Mouse (Mus musculus) gastrocnemius, postnatal 10 days (tissue): ENCODE results near the gene Ankrd10. TPM values are rescaled to one million over a fixed set of nuclear protein-coding genes. Genes with fewer than 3 reads are reported as not detected.
"Not testable (repeated sequence)": the region's sequence is repeated elsewhere in the genome, so short reads cannot be mapped to it uniquely, and the experiment has no call there.

Experiments
- DNase-seq: peaks from one replicate; pipeline ENCODE4 v3.0.0; 2021; ENCODE audit warnings: mixed read lengths
- total RNA-seq, 2 experiments: library from RNA; stranded (reverse); gene quantifications; 2 replicates each; pipeline ENCODE4 v1.2.3; 2021

Ankrd10 gene
- total RNA-seq, 2 experiments from 2014 or later: 43.6 to 52.5 TPM

- DNase-seq: no peak
Measured at GRCm38 (mm10) chr8:11614126-11614835, 21.3 kb downstream of the Ankrd10 start.

- DNase-seq: no peak
Measured at GRCm38 (mm10) chr8:11608848-11609247, 26.7 kb downstream of the Ankrd10 start.

GRCm38 (mm10) chr8:11602006-11602680 is 33.4 kb downstream of the Ankrd10 start:
- peak; percentile 69 for DNase-seq

- DNase-seq: no peak
Measured at GRCm38 (mm10) chr8:11600301-11600951, 35.1 kb downstream of the Ankrd10 start.

GRCm38 (mm10) chr8:11593222-11593884 is 42.2 kb downstream of the Ankrd10 start:
- no peak for DNase-seq

GRCm38 (mm10) chr8:11592296-11592695 is 43.3 kb downstream of the Ankrd10 start:
- no peak for DNase-seq

GRCm38 (mm10) chr8:11591837-11592236 is 43.7 kb downstream of the Ankrd10 start:
- DNase-seq: no peak

- DNase-seq: no peak
Measured at GRCm38 (mm10) chr8:11586374-11586745, 49.2 kb downstream of the Ankrd10 start.

- no peak for DNase-seq
Measured at GRCm38 (mm10) chr8:11585513-11586373, 49.8 kb downstream of the Ankrd10 start.

- DNase-seq: no peak
Measured at GRCm38 (mm10) chr8:11575604-11576384, 59.8 kb downstream of the Ankrd10 start.

- DNase-seq: no peak
Measured at GRCm38 (mm10) chr8:11574911-11575603, 60.5 kb downstream of the Ankrd10 start.

GRCm38 (mm10) chr8:11572428-11572827 is 63.1 kb downstream of the Ankrd10 start:
- no peak for DNase-seq

GRCm38 (mm10) chr8:11571950-11572349 is 63.6 kb downstream of the Ankrd10 start:
- DNase-seq: no peak

- no peak for DNase-seq
Measured at GRCm38 (mm10) chr8:11570742-11571141, 64.8 kb downstream of the Ankrd10 start.

- DNase-seq: no peak
Measured at GRCm38 (mm10) chr8:11569260-11570097, 66.1 kb downstream of the Ankrd10 start.

GRCm38 (mm10) chr8:11568193-11568592 is 67.4 kb downstream of the Ankrd10 start:
- DNase-seq: not testable (repeated sequence)

- no peak for DNase-seq
Measured at GRCm38 (mm10) chr8:11564721-11565120, 70.8 kb downstream of the Ankrd10 start.

- DNase-seq: no peak
Measured at GRCm38 (mm10) chr8:11564236-11564635, 71.3 kb downstream of the Ankrd10 start.
